Mouse (Mus musculus): ENCODE results near the gene Exoc3l2. TPM values are rescaled to one million over a fixed set of nuclear protein-coding genes. Genes with fewer than 3 reads are reported as not detected.

Exoc3l2 gene
- polyA plus RNA-seq, 1 experiment from 2014 or later: 2.2 TPM

DNA sequence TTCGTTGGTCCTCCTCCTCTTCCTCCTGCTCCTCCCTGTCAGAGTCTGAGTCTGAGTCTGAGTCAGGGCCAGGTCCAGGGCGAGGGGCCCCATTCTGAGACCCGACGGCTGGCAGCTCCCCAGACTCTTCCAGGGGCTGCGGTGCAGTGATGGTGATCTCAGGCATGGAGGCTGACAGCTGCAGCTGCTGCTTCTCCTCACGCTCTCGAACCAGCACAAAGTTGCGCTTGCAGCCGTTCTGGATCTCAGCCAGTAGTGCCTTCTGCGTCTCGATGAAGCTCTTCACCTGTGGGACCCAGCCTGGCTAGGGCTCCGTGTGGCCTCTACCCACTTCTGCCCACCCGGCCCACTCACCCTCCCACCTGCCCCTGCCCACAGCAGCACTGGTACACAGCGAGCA, 69.1 kb downstream of the Exoc3l2 start:
- Histone ChIP-seq H3K27ac (ENCODE audit: low read depth) (no peak overlapping the region), H3K27me3 (ENCODE audit: insufficient read depth, low read length) (no peaks in the 10 kb centered on the region), H3K4me2 (no peak overlapping the region), H3K4me3 (ENCODE audit: low read depth, low read length) (no peak overlapping the region), H3K9ac (no peak overlapping the region), H3K4me1 (ENCODE audit: insufficient read depth) (no peaks in the 10 kb centered on the region), H3K9me3 (ENCODE audit: low read depth, low read length) (no peaks in the 10 kb centered on the region), H3K36me3 (ENCODE audit: insufficient read depth) (peaks cover 73% of the 10 kb centered on the region)
- ATAC-seq (ENCODE audit: insufficient read depth): no peak
- 67% methylated on average over 14 of the region's 14 CpGs for WGBS
- TF ChIP-seq CTCF (IDR thresholded peaks at IDR 0.05; ENCODE audit: low read depth): no peak
- no peak for DNase-seq

- DNase-seq (no peak), ATAC-seq (ENCODE audit: insufficient read depth) (no peak)
- Histone ChIP-seq H3K36me3 (ENCODE audit: insufficient read depth) (peaks cover 58% of the 10 kb centered on the region), H3K27me3 (ENCODE audit: insufficient read depth, low read length) (no peaks in the 10 kb centered on the region), H3K9me3 (ENCODE audit: low read depth, low read length) (no peaks in the 10 kb centered on the region), H3K27ac (ENCODE audit: low read depth) (no peak overlapping the region), H3K9ac (no peak overlapping the region), H3K4me1 (ENCODE audit: insufficient read depth) (no peaks in the 10 kb centered on the region), H3K4me2 (no peak overlapping the region), H3K4me3 (ENCODE audit: low read depth, low read length) (no peak overlapping the region)
- 93% methylated on average over 10 of the region's 10 CpGs for WGBS
- TF ChIP-seq CTCF (IDR thresholded peaks at IDR 0.05; ENCODE audit: low read depth): no peak
These were observed 71.5 kb downstream of the Exoc3l2 start for GRCm38 (mm10) chr7:19534676-19535075.

- DNase-seq: no peak
- WGBS: 67% methylated on average over 2 of the region's 2 CpGs
These were observed 77.8 kb downstream of the Exoc3l2 start for GRCm38 (mm10) chr7:19540771-19541566.

DNA sequence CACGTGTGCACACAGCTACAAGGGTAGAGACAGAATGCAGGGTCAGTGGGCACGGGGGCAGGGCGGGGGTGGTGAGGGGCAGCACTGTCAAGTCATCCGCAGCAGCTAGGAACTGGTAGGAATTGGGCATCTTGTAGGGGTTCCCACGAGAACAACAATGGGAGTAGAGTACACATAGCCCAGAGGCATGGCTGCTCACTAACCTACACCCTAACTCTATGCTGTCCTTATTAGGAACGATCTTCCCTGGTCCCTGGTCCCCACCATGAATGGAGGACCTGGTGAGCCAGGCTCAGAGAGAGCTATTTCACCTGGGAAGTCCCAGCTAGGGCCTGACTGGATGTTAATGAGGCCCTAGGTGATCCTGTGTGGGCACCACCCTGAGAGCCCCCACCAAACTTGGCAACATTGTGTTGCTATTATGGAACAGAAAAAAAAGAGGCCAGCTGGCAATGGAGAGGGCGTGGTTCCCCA, 78.6 kb downstream of the Exoc3l2 start:
- H3K4me2 ChIP-seq: no peak overlapping the region
- H3K27me3 ChIP-seq (ENCODE audit: insufficient read depth, low read length): no peaks in the 10 kb centered on the region
- 75% methylated on average over 7 of the region's 7 CpGs for WGBS
- TF ChIP-seq CTCF (IDR thresholded peaks at IDR 0.05; ENCODE audit: low read depth): no peak
- no peak for DNase-seq
- H3K9ac ChIP-seq: no peak overlapping the region
- H3K4me3 ChIP-seq (ENCODE audit: low read depth, low read length): no peak overlapping the region
- 0 out of 2 replicates have a peak overlapping the region, but pooled peaks have one; percentile 42 for H3K27ac ChIP-seq (ENCODE audit: low read depth)
- H3K9me3 ChIP-seq (ENCODE audit: low read depth, low read length): no peaks in the 10 kb centered on the region
- peaks cover 6% of the 10 kb centered on the region for H3K4me1 ChIP-seq (ENCODE audit: insufficient read depth)
- ATAC-seq (ENCODE audit: insufficient read depth): no peak
- H3K36me3 ChIP-seq (ENCODE audit: insufficient read depth): 0 out of 2 replicates have a peak, but pooled peaks cover under 1% of the 10 kb centered on the region

More at GRCm38 (mm10) chr7:19540771-19541566, 77.8 kb downstream of the Exoc3l2 start:
- no peak for ATAC-seq (ENCODE audit: insufficient read depth)
- H3K4me2 ChIP-seq: no peak overlapping the region
- H3K4me3 ChIP-seq (ENCODE audit: low read depth, low read length): no peak overlapping the region
- no peak overlapping the region for H3K9ac ChIP-seq
- no peaks in the 10 kb centered on the region for H3K4me1 ChIP-seq (ENCODE audit: insufficient read depth)
- H3K27me3 ChIP-seq (ENCODE audit: insufficient read depth, low read length): no peaks in the 10 kb centered on the region
- H3K36me3 ChIP-seq (ENCODE audit: insufficient read depth): no peaks in the 10 kb centered on the region
- H3K9me3 ChIP-seq (ENCODE audit: low read depth, low read length): no peaks in the 10 kb centered on the region
- H3K27ac ChIP-seq (ENCODE audit: low read depth): no peak overlapping the region
- TF ChIP-seq CTCF (IDR thresholded peaks at IDR 0.05; ENCODE audit: low read depth): no peak

DNA sequence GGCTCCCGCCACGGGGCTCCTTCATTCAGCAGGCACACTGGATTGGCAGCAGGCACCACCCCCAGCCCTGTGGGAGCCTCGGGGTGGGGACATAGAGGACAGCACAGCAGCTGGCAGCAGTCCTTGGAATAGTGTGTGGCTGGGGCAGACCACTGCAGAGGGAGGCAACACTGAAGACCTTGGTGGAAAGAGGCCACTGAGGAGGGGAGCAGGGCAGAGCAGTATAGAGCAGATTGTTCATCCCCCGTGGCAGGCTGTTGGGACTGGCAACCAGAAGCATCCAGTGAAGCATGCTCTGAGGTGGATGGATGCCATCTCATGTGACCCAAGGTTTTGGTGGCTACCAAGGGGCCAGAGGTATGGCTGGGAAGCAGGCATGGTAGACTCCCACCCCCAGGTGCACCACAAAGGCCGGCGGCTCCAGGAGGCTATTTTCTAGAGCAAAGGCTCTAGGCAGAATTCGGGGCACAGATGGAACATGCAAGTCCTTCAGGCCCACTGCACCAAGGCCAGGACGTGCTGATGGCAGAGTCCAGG, 79.1 kb downstream of the Exoc3l2 start:
- 72% methylated on average over 8 of the region's 8 CpGs for WGBS

DNA sequence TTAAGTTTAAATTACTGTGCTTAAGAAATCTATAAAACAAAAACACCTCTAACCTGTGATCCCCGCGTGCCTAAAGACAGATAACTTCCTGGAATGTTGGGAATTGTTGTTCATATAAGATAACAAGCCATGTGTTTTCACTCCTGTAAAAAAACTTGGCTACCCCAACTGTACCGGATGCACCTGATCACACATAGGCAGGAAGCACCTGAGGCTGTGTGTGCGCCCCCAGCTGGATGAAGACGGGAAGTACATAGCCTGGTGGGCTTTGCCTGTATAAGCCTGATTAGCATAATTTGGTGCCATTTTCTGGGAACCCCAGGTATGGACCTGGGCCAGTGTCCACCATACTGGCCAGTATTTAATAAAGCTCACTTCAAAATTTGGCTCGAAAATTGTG, 80.5 kb downstream of the Exoc3l2 start:
- no peak overlapping the region for H3K4me2 ChIP-seq
- H3K4me3 ChIP-seq (ENCODE audit: low read depth, low read length): no peak overlapping the region
- H3K4me1 ChIP-seq (ENCODE audit: insufficient read depth): peaks cover 10% of the 10 kb centered on the region
- DNase-seq: peak; percentile 56
- ATAC-seq (ENCODE audit: insufficient read depth): no peak
- peak; percentile 69 for TF ChIP-seq CTCF (IDR thresholded peaks at IDR 0.05; ENCODE audit: low read depth)
- no peak overlapping the region for H3K9ac ChIP-seq
- WGBS: 47% methylated on average over 6 of the region's 6 CpGs
- H3K36me3 ChIP-seq (ENCODE audit: insufficient read depth): 0 out of 2 replicates have a peak, but pooled peaks cover 3% of the 10 kb centered on the region
- no peaks in the 10 kb centered on the region for H3K27me3 ChIP-seq (ENCODE audit: insufficient read depth, low read length)
- H3K27ac ChIP-seq (ENCODE audit: low read depth): no peak overlapping the region
- H3K9me3 ChIP-seq (ENCODE audit: low read depth, low read length): no peaks in the 10 kb centered on the region

More for the DNA sequence above, 79.1 kb downstream of the Exoc3l2 start:
- ATAC-seq (ENCODE audit: insufficient read depth): 0 out of 2 replicates have a peak, but pooled peaks have one; percentile 12
- H3K4me3 ChIP-seq (ENCODE audit: low read depth, low read length): no peak overlapping the region
- H3K9me3 ChIP-seq (ENCODE audit: low read depth, low read length): no peaks in the 10 kb centered on the region
- H3K27me3 ChIP-seq (ENCODE audit: insufficient read depth, low read length): no peaks in the 10 kb centered on the region
- DNase-seq: no peak
- H3K4me1 ChIP-seq (ENCODE audit: insufficient read depth): peaks cover 10% of the 10 kb centered on the region
- no peak for TF ChIP-seq CTCF (IDR thresholded peaks at IDR 0.05; ENCODE audit: low read depth)
- no peak overlapping the region for H3K27ac ChIP-seq (ENCODE audit: low read depth)
- 0 out of 2 replicates have a peak, but pooled peaks cover 3% of the 10 kb centered on the region for H3K36me3 ChIP-seq (ENCODE audit: insufficient read depth)
- no peak overlapping the region for H3K4me2 ChIP-seq
- H3K9ac ChIP-seq: no peak overlapping the region

DNA sequence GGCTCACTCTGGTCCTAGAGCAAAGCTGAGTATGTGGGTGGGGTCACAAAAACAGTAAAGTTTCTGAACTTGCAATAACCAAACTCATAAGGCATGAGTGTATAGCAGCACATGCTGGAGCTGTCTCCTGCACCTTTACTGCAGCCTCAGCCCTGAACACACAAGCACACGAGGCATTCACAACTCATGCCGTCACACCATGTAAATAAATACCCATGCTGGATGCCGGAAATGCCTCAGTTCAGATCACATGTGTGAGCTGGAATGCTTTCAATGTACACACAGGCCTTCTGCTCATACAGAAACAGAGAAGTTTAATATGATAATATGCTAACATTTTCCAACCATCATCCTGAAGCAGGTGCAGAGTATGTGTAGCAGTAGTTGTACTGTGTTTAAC, 82.9 kb downstream of the Exoc3l2 start:
- peak; percentile 51 for DNase-seq
- Histone ChIP-seq H3K4me1 (ENCODE audit: insufficient read depth) (peaks cover 10% of the 10 kb centered on the region), H3K4me2 (no peak overlapping the region), H3K4me3 (ENCODE audit: low read depth, low read length) (no peak overlapping the region), H3K9ac (no peak overlapping the region), H3K9me3 (ENCODE audit: low read depth, low read length) (no peaks in the 10 kb centered on the region), H3K36me3 (ENCODE audit: insufficient read depth) (0 out of 2 replicates have a peak, but pooled peaks cover 3% of the 10 kb centered on the region), H3K27me3 (ENCODE audit: insufficient read depth, low read length) (no peaks in the 10 kb centered on the region), H3K27ac (ENCODE audit: low read depth) (0 out of 2 replicates have a peak overlapping the region, but pooled peaks have one; percentile 48)
- WGBS: 13% methylated on average over 3 of the region's 3 CpGs
- no peak for TF ChIP-seq CTCF (IDR thresholded peaks at IDR 0.05; ENCODE audit: low read depth)
- ATAC-seq (ENCODE audit: insufficient read depth): no peak

Other genes starting within 250 kb of the Exoc3l2 start
- 38.0 and 39.4 TPM in 2 replicates for gene Opa3, start 235.0 kb upstream of the Exoc3l2 start, polyA plus RNA-seq (2014; fragmentation: Nextera tagmentation; extraction: Ambion mirVana)
- gene Vasp, start 191.5 kb upstream of the Exoc3l2 start, polyA plus RNA-seq (2014; fragmentation: Nextera tagmentation; extraction: Ambion mirVana): 88.9 and 95.3 TPM in 2 replicates
- gene Ppm1n, start 183.3 kb upstream of the Exoc3l2 start, polyA plus RNA-seq (2014; fragmentation: Nextera tagmentation; extraction: Ambion mirVana): not detected in 2 replicates
- gene Rtn2, start 180.7 kb upstream of the Exoc3l2 start, polyA plus RNA-seq (2014; fragmentation: Nextera tagmentation; extraction: Ambion mirVana): 8.0 and 9.1 TPM in 2 replicates
- gene Fosb, start 153.3 kb upstream of the Exoc3l2 start, polyA plus RNA-seq (2014; fragmentation: Nextera tagmentation; extraction: Ambion mirVana): not detected in 2 replicates
- 88.6 and 90.5 TPM in 2 replicates for gene Ercc1, start 118.6 kb upstream of the Exoc3l2 start, polyA plus RNA-seq (2014; fragmentation: Nextera tagmentation; extraction: Ambion mirVana)
- 21.3 and 24.2 TPM in 2 replicates for gene Cd3eap, start 103.8 kb upstream of the Exoc3l2 start, polyA plus RNA-seq (2014; fragmentation: Nextera tagmentation; extraction: Ambion mirVana)
- 5.4 and 7.9 TPM in 2 replicates for gene Ppp1r13l, start 103.6 kb upstream of the Exoc3l2 start, polyA plus RNA-seq (2014; fragmentation: Nextera tagmentation; extraction: Ambion mirVana)
- gene Ercc2, start 81.3 kb upstream of the Exoc3l2 start, polyA plus RNA-seq (2014; fragmentation: Nextera tagmentation; extraction: Ambion mirVana): 11.4 and 12.1 TPM in 2 replicates
- 6.5 and 7.5 TPM in 2 replicates for gene Klc3, start 59.2 kb upstream of the Exoc3l2 start, polyA plus RNA-seq (2014; fragmentation: Nextera tagmentation; extraction: Ambion mirVana)
- 2.8 and 11.1 TPM in 2 replicates for gene Ckm, start 58.6 kb upstream of the Exoc3l2 start, polyA plus RNA-seq (2014; fragmentation: Nextera tagmentation; extraction: Ambion mirVana)
- 8.7 and 11.1 TPM in 2 replicates for gene Mark4, start 4.5 kb upstream of the Exoc3l2 start, polyA plus RNA-seq (2014; fragmentation: Nextera tagmentation; extraction: Ambion mirVana)
- gene Bloc1s3, start 45.0 kb downstream of the Exoc3l2 start, polyA plus RNA-seq (2014; fragmentation: Nextera tagmentation; extraction: Ambion mirVana): 1.1 and 1.7 TPM in 2 replicates
- 77.3 and 83.5 TPM in 2 replicates for gene Trappc6a, start 45.1 kb downstream of the Exoc3l2 start, polyA plus RNA-seq (2014; fragmentation: Nextera tagmentation; extraction: Ambion mirVana)
- gene Nkpd1, start 54.5 kb downstream of the Exoc3l2 start, polyA plus RNA-seq (2014; fragmentation: Nextera tagmentation; extraction: Ambion mirVana): 0.11 TPM in 2 replicates
- 4.7 and 6.2 TPM in 2 replicates for gene Ppp1r37, start 99.7 kb downstream of the Exoc3l2 start, polyA plus RNA-seq (2014; fragmentation: Nextera tagmentation; extraction: Ambion mirVana)
- gene Zfp296, start 114.0 kb downstream of the Exoc3l2 start, polyA plus RNA-seq (2014; fragmentation: Nextera tagmentation; extraction: Ambion mirVana): 0.27 and 0.38 TPM in 2 replicates
- 180 and 183 TPM in 2 replicates for gene Gemin7, start 114.3 kb downstream of the Exoc3l2 start, polyA plus RNA-seq (2014; fragmentation: Nextera tagmentation; extraction: Ambion mirVana)
- 46.9 and 51.5 TPM in 2 replicates for gene Clasrp, start 141.2 kb downstream of the Exoc3l2 start, polyA plus RNA-seq (2014; fragmentation: Nextera tagmentation; extraction: Ambion mirVana)
- gene Relb, start 166.1 kb downstream of the Exoc3l2 start, polyA plus RNA-seq (2014; fragmentation: Nextera tagmentation; extraction: Ambion mirVana): 7.3 TPM in 2 replicates
- gene Clptm1, start 201.7 kb downstream of the Exoc3l2 start, polyA plus RNA-seq (2014; fragmentation: Nextera tagmentation; extraction: Ambion mirVana): 95.0 and 96.0 TPM in 2 replicates
- 2.5 and 3.4 TPM in 2 replicates for gene Apoc2, start 214.6 kb downstream of the Exoc3l2 start, polyA plus RNA-seq (2014; fragmentation: Nextera tagmentation; extraction: Ambion mirVana)
- not detected in 2 replicates for gene Gm44805, start 218.1 kb downstream of the Exoc3l2 start, polyA plus RNA-seq (2014; fragmentation: Nextera tagmentation; extraction: Ambion mirVana)
- gene Apoc4, start 218.1 kb downstream of the Exoc3l2 start, polyA plus RNA-seq (2014; fragmentation: Nextera tagmentation; extraction: Ambion mirVana): 0.30 TPM in 1 of 2 replicates, not detected in the other
- 13.6 and 15.5 TPM in 2 replicates for gene Apoc1, start 229.3 kb downstream of the Exoc3l2 start, polyA plus RNA-seq (2014; fragmentation: Nextera tagmentation; extraction: Ambion mirVana)
- 404 and 439 TPM in 2 replicates for gene Apoe, start 235.9 kb downstream of the Exoc3l2 start, polyA plus RNA-seq (2014; fragmentation: Nextera tagmentation; extraction: Ambion mirVana)